Mouse (Mus musculus): ENCODE results near the gene Dnm3. TPM values are rescaled to one million over a fixed set of nuclear protein-coding genes. Genes with fewer than 3 reads are reported as not detected.

The Dnm3 gene
- polyA plus RNA-seq, 1 experiment = 54.3 TPM

DNA sequence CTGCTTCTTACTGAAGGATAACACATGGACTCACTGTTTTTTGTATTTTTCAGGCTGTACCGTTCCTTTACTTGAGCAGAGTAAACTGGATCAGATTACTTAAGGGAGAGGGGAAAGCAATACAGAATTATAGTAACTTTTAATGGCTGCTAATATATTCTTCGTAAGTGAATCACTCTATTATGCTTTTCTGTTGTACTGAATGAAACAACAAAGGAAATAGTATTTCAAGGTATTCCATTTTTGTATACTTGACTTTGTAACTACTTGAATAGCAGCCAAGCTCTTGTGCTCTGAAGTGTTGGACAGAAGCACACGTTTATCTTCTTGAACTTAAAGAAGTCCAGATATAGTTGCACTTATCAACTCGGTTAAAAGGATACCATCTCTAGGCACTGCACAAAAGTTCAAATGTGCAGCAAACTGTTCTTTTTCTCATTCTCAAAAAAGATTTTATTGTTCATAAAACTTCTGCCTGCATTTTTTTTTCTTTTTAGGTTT is 256.0 kb downstream of the Dnm3 start:
- Histone ChIP-seq H3K4me1 (ENCODE audit: control insufficient read depth, insufficient read depth, low read length) (no peaks in the 10 kb centered on the region), H3K27ac (ENCODE audit: insufficient read depth, low read length) (no peak overlapping the region), H3K4me3 (ENCODE audit: insufficient read depth, low read length) (no peak overlapping the region)
- TF ChIP-seq CTCF (IDR thresholded peaks at IDR 0.05; ENCODE audit: extremely low read depth, insufficient read depth, low read length) (no peak), POLR2A (IDR thresholded peaks at IDR 0.05; ENCODE audit: extremely low read depth, insufficient read depth, low read length) (no peak)

DNA sequence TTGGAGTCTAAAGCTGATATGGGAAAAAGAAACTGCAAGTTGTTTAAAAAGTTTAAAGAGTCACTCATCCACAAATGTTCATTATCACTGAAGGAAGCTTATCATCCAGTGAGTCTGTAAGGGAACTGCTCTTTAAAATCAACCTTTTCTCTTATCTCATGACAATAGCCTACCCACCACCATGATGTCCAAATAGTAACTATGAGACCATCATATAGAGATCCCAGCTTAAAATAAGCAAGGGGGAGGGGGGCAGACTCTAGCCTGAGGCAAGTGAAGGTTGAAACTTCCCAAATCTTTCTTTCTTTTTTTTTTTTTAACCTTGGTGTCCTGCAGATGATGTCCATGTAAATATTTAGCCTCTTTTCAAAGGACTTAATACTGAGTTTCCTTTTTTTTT is 256.9 kb downstream of the Dnm3 start:
- Histone ChIP-seq H3K4me1 (ENCODE audit: control insufficient read depth, insufficient read depth, low read length) (no peaks in the 10 kb centered on the region), H3K4me3 (ENCODE audit: insufficient read depth, low read length) (no peak overlapping the region), H3K27ac (ENCODE audit: insufficient read depth, low read length) (no peak overlapping the region)
- TF ChIP-seq POLR2A (IDR thresholded peaks at IDR 0.05; ENCODE audit: extremely low read depth, insufficient read depth, low read length) (no peak), CTCF (IDR thresholded peaks at IDR 0.05; ENCODE audit: extremely low read depth, insufficient read depth, low read length) (no peak)

DNA sequence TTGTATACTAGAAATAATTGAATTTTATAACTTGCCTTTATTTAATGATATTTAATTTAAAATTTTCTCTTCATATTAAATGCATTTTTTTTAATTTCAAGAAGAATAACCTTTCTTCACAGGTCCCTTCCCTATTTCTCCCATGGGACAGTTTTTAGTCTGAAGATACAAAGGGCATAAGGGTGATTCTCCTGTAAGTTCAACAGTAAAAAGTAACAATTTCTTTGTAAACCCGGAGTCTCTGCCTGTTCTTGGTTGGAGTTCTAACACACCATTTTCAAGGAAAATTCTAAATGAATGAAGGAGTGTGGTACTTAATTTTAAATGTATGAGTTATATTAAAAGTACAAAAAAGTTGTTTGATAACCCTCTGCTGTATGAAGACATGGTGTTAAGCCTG is 258.1 kb downstream of the Dnm3 start:
- no peak overlapping the region for H3K27ac ChIP-seq (ENCODE audit: insufficient read depth, low read length)
- H3K4me1 ChIP-seq (ENCODE audit: control insufficient read depth, insufficient read depth, low read length) = no peaks in the 10 kb centered on the region
- H3K4me3 ChIP-seq (ENCODE audit: insufficient read depth, low read length) = no peak overlapping the region
- no peak for TF ChIP-seq POLR2A (IDR thresholded peaks at IDR 0.05; ENCODE audit: extremely low read depth, insufficient read depth, low read length)
- TF ChIP-seq CTCF (IDR thresholded peaks at IDR 0.05; ENCODE audit: extremely low read depth, insufficient read depth, low read length) = no peak

DNA sequence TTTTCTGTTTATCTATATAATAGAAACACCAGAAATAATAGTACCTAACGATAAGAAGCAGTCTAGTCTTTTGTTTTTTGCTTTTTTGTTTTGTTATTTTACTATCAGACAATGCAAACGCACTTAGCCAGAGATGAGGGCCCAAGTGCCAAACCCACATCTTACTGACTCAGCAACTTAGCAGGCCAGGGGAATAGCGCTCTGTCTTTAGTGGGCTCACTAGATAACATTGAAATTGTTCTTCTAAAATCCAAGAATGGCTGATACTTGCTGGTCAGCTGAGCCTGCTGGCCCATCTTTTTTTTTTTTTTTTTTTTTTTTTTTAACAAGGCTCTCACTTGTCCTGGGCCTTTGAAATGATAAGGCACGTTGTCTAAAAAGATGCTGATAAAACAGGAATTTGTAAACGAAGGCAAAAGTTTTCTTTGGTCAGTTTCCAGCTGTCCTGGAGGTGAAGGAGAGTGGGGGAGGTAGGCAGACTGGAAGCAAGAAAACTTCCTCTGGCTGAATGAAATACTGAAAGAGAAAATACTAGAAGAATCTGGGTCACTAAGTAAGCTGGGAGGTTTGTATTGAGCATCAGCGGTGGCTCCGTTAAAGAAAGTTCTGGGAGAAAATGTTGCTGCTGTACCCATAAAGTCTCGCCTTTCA is 259.2 kb downstream of the Dnm3 start:
- H3K4me3 ChIP-seq (ENCODE audit: insufficient read depth, low read length) = no peak overlapping the region
- no peak overlapping the region for H3K27ac ChIP-seq (ENCODE audit: insufficient read depth, low read length)
- TF ChIP-seq POLR2A (IDR thresholded peaks at IDR 0.05; ENCODE audit: extremely low read depth, insufficient read depth, low read length) (no peak), CTCF (IDR thresholded peaks at IDR 0.05; ENCODE audit: extremely low read depth, insufficient read depth, low read length) (no peak)
- no peaks in the 10 kb centered on the region for H3K4me1 ChIP-seq (ENCODE audit: control insufficient read depth, insufficient read depth, low read length)

DNA sequence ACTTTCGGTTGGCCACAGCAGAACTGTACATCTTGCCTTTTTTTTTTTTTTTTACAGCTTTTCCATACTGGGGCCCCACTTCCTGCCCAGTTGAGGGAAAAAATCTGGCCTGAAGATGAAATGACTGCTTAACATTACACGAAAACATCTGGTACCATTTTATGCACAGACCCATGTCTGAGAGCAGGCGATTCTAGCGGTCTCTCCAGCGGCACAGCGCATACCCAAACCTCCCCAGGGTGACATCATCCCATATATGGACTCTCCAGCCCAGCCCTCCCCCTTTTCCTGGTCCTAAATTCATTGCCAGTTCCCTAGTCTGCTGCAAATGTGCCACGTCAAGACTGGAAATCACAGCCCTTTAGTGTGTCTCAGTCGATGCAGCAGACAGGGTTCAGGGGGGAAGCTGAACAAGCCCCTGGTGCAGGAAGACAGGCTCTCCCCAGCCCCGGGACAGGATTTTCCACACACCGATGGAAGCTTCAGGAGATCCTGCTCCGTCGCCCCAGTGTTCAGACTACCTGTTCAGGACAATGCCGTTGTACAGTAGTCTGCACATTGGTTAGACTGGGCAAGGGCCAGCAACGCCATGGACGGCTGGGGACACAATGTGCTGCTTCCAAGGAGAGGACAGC is 260.4 kb downstream of the Dnm3 start:
- Histone ChIP-seq H3K27ac (ENCODE audit: insufficient read depth, low read length) (no peak overlapping the region), H3K4me3 (ENCODE audit: insufficient read depth, low read length) (no peak overlapping the region), H3K4me1 (ENCODE audit: control insufficient read depth, insufficient read depth, low read length) (no peaks in the 10 kb centered on the region)
- no peak for TF ChIP-seq POLR2A (IDR thresholded peaks at IDR 0.05; ENCODE audit: extremely low read depth, insufficient read depth, low read length)
- no peak for TF ChIP-seq CTCF (IDR thresholded peaks at IDR 0.05; ENCODE audit: extremely low read depth, insufficient read depth, low read length)

DNA sequence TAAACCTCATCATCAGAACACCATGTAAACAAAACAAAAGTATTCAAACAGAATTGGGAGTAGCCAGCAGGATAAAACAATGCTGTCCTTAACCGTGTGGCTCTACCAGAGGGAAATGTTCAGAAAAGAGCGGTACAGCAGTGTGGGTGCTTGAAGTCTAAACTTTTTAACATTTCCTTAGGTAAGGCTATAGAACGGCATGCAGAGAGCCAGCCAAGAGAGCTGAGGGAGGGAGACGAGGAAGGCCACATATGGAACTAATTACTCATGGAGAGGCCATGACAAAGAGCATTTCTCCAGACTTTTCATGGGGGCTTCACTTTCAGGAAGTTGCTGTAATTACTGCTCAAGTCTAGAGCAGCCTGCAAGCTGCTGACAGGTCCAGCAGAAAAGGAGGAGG is 261.2 kb downstream of the Dnm3 start:
- Histone ChIP-seq H3K4me3 (ENCODE audit: insufficient read depth, low read length) (no peak overlapping the region), H3K27ac (ENCODE audit: insufficient read depth, low read length) (no peak overlapping the region), H3K4me1 (ENCODE audit: control insufficient read depth, insufficient read depth, low read length) (no peaks in the 10 kb centered on the region)
- no peak for TF ChIP-seq CTCF (IDR thresholded peaks at IDR 0.05; ENCODE audit: extremely low read depth, insufficient read depth, low read length)
- TF ChIP-seq POLR2A (IDR thresholded peaks at IDR 0.05; ENCODE audit: extremely low read depth, insufficient read depth, low read length) = no peak

DNA sequence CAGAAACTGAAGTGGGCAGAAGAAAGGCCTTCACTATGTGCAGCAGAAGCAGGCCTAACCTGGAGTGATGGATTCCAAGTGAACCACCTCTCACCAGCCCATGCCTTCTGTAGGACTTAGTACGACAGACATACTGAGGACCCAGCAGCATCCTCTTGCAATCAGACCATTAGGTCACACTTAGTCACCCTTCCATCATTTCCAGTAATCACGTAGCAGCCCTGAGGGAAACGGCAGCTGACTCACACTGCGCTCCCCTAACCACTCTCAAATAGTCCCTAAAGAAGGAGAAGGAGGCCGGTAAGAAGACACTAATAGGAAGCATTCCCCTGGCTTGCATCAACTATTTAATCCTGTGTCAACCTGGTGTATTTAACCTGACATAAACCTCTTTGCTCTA is 262.1 kb downstream of the Dnm3 start:
- TF ChIP-seq CTCF (IDR thresholded peaks at IDR 0.05; ENCODE audit: extremely low read depth, insufficient read depth, low read length) (no peak), POLR2A (IDR thresholded peaks at IDR 0.05; ENCODE audit: extremely low read depth, insufficient read depth, low read length) (no peak)
- no peaks in the 10 kb centered on the region for H3K4me1 ChIP-seq (ENCODE audit: control insufficient read depth, insufficient read depth, low read length)
- no peak overlapping the region for H3K4me3 ChIP-seq (ENCODE audit: insufficient read depth, low read length)
- H3K27ac ChIP-seq (ENCODE audit: insufficient read depth, low read length) = no peak overlapping the region

DNA sequence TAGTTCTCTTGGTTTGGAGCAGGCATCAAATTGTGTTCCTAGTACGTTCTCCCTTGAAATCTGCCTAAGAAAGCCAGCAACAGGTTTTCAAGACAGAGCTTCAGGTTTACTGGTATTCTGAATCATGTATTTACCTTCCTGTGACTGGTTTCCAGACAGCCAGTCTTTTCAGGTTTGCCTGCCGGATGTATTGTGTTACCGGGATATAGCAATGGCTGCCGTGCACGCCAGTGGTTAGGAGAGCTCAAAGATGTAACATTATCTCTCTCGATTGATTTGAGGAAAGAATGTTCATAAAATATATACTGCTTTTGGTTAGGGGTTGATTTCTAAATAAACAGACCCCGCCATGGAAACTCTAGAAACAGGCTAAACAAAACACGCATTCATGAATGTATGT is 264.8 kb downstream of the Dnm3 start:
- H3K4me1 ChIP-seq (ENCODE audit: control insufficient read depth, insufficient read depth, low read length) = no peaks in the 10 kb centered on the region
- H3K27ac ChIP-seq (ENCODE audit: insufficient read depth, low read length) = no peak overlapping the region
- H3K4me3 ChIP-seq (ENCODE audit: insufficient read depth, low read length) = no peak overlapping the region
- no peak for TF ChIP-seq CTCF (IDR thresholded peaks at IDR 0.05; ENCODE audit: extremely low read depth, insufficient read depth, low read length)
- TF ChIP-seq POLR2A (IDR thresholded peaks at IDR 0.05; ENCODE audit: extremely low read depth, insufficient read depth, low read length) = no peak

DNA sequence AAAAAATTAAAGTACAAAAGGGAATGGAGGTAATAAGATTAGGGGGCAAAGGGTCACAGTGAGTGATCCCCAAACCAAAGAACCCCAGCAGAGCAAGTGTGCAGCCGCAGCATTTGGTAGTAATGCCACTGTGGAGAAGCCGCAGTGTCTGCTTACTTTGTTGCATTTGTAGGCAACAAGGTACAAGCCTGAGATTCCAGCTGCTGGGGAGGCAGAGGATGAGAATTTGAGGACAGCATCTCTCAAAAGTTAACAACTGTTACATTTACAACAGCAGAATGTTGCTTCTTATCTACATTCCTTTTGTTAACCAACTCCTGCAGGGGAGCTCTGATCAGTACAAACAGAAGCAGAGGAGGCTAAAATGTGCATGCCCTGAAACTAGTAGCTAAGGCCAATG is 267.3 kb downstream of the Dnm3 start:
- TF ChIP-seq POLR2A (IDR thresholded peaks at IDR 0.05; ENCODE audit: extremely low read depth, insufficient read depth, low read length) = no peak
- no peak overlapping the region for H3K27ac ChIP-seq (ENCODE audit: insufficient read depth, low read length)
- H3K4me3 ChIP-seq (ENCODE audit: insufficient read depth, low read length) = no peak overlapping the region
- no peaks in the 10 kb centered on the region; the same call in 1 of the 2 replicates for H3K4me1 ChIP-seq (ENCODE audit: control insufficient read depth, insufficient read depth, low read length)

DNA sequence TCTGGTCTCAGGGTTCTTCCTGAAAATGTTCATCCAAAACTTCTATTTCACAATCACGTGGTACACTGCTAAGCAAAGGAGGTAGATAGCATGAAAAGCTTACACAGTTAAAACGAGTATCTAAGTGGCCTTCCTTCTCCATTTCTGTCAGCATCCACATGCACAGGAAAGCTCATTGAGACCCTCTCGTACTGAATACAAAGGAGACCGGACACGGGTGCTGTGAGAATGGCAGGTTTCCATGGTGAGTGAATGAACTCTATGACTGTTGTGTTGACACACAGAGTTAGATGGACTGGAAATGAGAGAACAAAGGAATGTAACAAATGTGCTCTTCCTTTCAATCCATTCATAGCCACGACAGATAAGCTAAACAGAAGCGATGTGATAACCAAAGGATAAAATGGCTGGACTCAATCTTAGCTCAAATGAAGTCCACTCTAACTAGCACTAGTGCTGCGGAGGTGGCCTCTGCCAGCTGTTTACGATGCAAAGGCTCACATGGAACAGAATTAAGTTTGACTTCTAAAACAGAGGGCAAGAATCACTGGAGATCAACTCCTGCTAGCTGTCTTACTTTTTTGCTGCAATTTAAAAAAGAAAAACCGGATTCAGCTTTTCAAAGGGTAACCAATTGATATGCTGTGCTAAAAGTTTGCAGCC is 268.2 kb downstream of the Dnm3 start:
- Histone ChIP-seq H3K4me3 (ENCODE audit: insufficient read depth, low read length) (no peak overlapping the region), H3K4me1 (ENCODE audit: control insufficient read depth, insufficient read depth, low read length) (no peaks in the 10 kb centered on the region; the same call in 1 of the 2 replicates), H3K27ac (ENCODE audit: insufficient read depth, low read length) (no peak overlapping the region)
- TF ChIP-seq POLR2A (IDR thresholded peaks at IDR 0.05; ENCODE audit: extremely low read depth, insufficient read depth, low read length) (no peak), CTCF (IDR thresholded peaks at IDR 0.05; ENCODE audit: extremely low read depth, insufficient read depth, low read length) (no peak)
